Mouse (Mus musculus) C2C12 (cell line): Measurements from ENCODE around the gene Krt83.

Source experiments
- CTCF ChIP-seq: IDR thresholded peaks from one replicate; pipeline ENCODE4 v1.5.1; 2011; ENCODE audit not compliant: control insufficient read depth, insufficient read depth, insufficient read length
- FOSL1 ChIP-seq: IDR thresholded peaks from one replicate; pipeline ENCODE4 v1.8.0; 2011; ENCODE audit warnings: mild to moderate bottlenecking, low read length; ENCODE audit not compliant: poor library complexity, insufficient read depth, severe bottlenecking
- MAX ChIP-seq: IDR thresholded peaks from one replicate; pipeline ENCODE4 v1.6.1; 2011; ENCODE audit warnings: mild to moderate bottlenecking, control low read depth

- no peak for TF ChIP-seq FOSL1
- TF ChIP-seq CTCF, result no peak
- no peak for TF ChIP-seq MAX
Observed at GRCm38 (mm10) chr15:101522556-101523232, 31.4 kb upstream of the Krt83 start.
